Mouse (Mus musculus): Measurements from ENCODE around the gene Nsun6. TPM values are rescaled to one million over a fixed set of nuclear protein-coding genes. Genes with fewer than 3 reads are reported as not detected.

The Nsun6 gene
- polyA plus RNA-seq, 1 experiment from 2014 or later = 6.5 TPM

GRCm38 (mm10) chr2:15065447-15065846 is 10.6 kb upstream of the Nsun6 start:
- WGBS = 89% methylated on average over 2 of the region's 2 CpGs
- Histone ChIP-seq H3K9me3 (ENCODE audit: control insufficient read depth) (no peaks in the 10 kb centered on the region), H3K36me3 (ENCODE audit: control insufficient read depth, insufficient read depth) (peaks cover 17% of the 10 kb centered on the region; the same call in 1 of the 2 replicates), H3K9ac (ENCODE audit: low read depth, low read length) (no peak overlapping the region), H3K4me1 (replicated peaks; ENCODE audit: control insufficient read depth, insufficient read depth, low read length) (0 out of 2 replicates have a peak, but pooled peaks cover 11% of the 10 kb centered on the region), H3K27ac (ENCODE audit: low read depth, low read length) (no peak overlapping the region), H3K4me2 (replicated peaks; ENCODE audit: low read depth) (no peak overlapping the region), H3K4me3 (ENCODE audit: low read depth, low read length) (no peak overlapping the region), H3K27me3 (replicated peaks; ENCODE audit: control insufficient read depth, insufficient read depth, low read length) (no peaks in the 10 kb centered on the region)
- TF ChIP-seq CTCF (IDR thresholded peaks at IDR 0.05; ENCODE audit: low read depth) = no peak
- no peak for ATAC-seq

- ATAC-seq = no peak
- 63% methylated on average over 7 of the region's 7 CpGs for WGBS
Observed at GRCm38 (mm10) chr2:15064380-15065269, 9.8 kb upstream of the Nsun6 start.

GRCm38 (mm10) chr2:15063815-15064214 is 8.9 kb upstream of the Nsun6 start:
- no peak overlapping the region for H3K4me3 ChIP-seq (ENCODE audit: low read depth, low read length)
- H3K4me2 ChIP-seq (replicated peaks; ENCODE audit: low read depth) = no peak overlapping the region
- 66% methylated on average over 1 of the region's 1 CpGs for WGBS
- no peaks in the 10 kb centered on the region for H3K27me3 ChIP-seq (replicated peaks; ENCODE audit: control insufficient read depth, insufficient read depth, low read length)
- TF ChIP-seq CTCF (IDR thresholded peaks at IDR 0.05; ENCODE audit: low read depth) = no peak
- H3K9ac ChIP-seq (ENCODE audit: low read depth, low read length) = no peak overlapping the region
- no peaks in the 10 kb centered on the region for H3K9me3 ChIP-seq (ENCODE audit: control insufficient read depth)
- ATAC-seq = no peak
- H3K36me3 ChIP-seq (ENCODE audit: control insufficient read depth, insufficient read depth) = 0 out of 2 replicates have a peak, but pooled peaks cover 11% of the 10 kb centered on the region
- H3K27ac ChIP-seq (ENCODE audit: low read depth, low read length) = no peak overlapping the region
- 0 out of 2 replicates have a peak, but pooled peaks cover 11% of the 10 kb centered on the region for H3K4me1 ChIP-seq (replicated peaks; ENCODE audit: control insufficient read depth, insufficient read depth, low read length)

More at GRCm38 (mm10) chr2:15064380-15065269, 9.8 kb upstream of the Nsun6 start:
- H3K27me3 ChIP-seq (replicated peaks; ENCODE audit: control insufficient read depth, insufficient read depth, low read length) = no peaks in the 10 kb centered on the region
- H3K9me3 ChIP-seq (ENCODE audit: control insufficient read depth) = no peaks in the 10 kb centered on the region
- no peak overlapping the region for H3K27ac ChIP-seq (ENCODE audit: low read depth, low read length)
- no peak overlapping the region for H3K9ac ChIP-seq (ENCODE audit: low read depth, low read length)
- H3K36me3 ChIP-seq (ENCODE audit: control insufficient read depth, insufficient read depth) = peaks cover 11% of the 10 kb centered on the region; the same call in 1 of the 2 replicates
- H3K4me1 ChIP-seq (replicated peaks; ENCODE audit: control insufficient read depth, insufficient read depth, low read length) = 0 out of 2 replicates have a peak, but pooled peaks cover 11% of the 10 kb centered on the region
- no peak for TF ChIP-seq CTCF (IDR thresholded peaks at IDR 0.05; ENCODE audit: low read depth)
- no peak overlapping the region for H3K4me3 ChIP-seq (ENCODE audit: low read depth, low read length)
- H3K4me2 ChIP-seq (replicated peaks; ENCODE audit: low read depth) = no peak overlapping the region

- no peak for ATAC-seq
- no peak overlapping the region for H3K4me3 ChIP-seq (ENCODE audit: low read depth, low read length)
- H3K4me2 ChIP-seq (replicated peaks; ENCODE audit: low read depth) = no peak overlapping the region
- no peaks in the 10 kb centered on the region for H3K9me3 ChIP-seq (ENCODE audit: control insufficient read depth)
- H3K9ac ChIP-seq (ENCODE audit: low read depth, low read length) = no peak overlapping the region
- H3K36me3 ChIP-seq (ENCODE audit: control insufficient read depth, insufficient read depth) = no peaks in the 10 kb centered on the region
- WGBS = 82% methylated on average over 3 of the region's 3 CpGs
- H3K27me3 ChIP-seq (replicated peaks; ENCODE audit: control insufficient read depth, insufficient read depth, low read length) = no peaks in the 10 kb centered on the region
- 0 out of 2 replicates have a peak, but pooled peaks cover 17% of the 10 kb centered on the region for H3K4me1 ChIP-seq (replicated peaks; ENCODE audit: control insufficient read depth, insufficient read depth, low read length)
- no peak for TF ChIP-seq CTCF (IDR thresholded peaks at IDR 0.05; ENCODE audit: low read depth)
- H3K27ac ChIP-seq (ENCODE audit: low read depth, low read length) = no peak overlapping the region
Observed at GRCm38 (mm10) chr2:15060856-15061255, 6.0 kb upstream of the Nsun6 start.

- Histone ChIP-seq H3K4me3 (ENCODE audit: low read depth, low read length) (no peak overlapping the region), H3K4me2 (replicated peaks; ENCODE audit: low read depth) (no peak overlapping the region), H3K27ac (ENCODE audit: low read depth, low read length) (no peak overlapping the region), H3K27me3 (replicated peaks; ENCODE audit: control insufficient read depth, insufficient read depth, low read length) (no peaks in the 10 kb centered on the region), H3K9ac (ENCODE audit: low read depth, low read length) (no peak overlapping the region), H3K36me3 (ENCODE audit: control insufficient read depth, insufficient read depth) (no peaks in the 10 kb centered on the region), H3K9me3 (ENCODE audit: control insufficient read depth) (no peaks in the 10 kb centered on the region), H3K4me1 (replicated peaks; ENCODE audit: control insufficient read depth, insufficient read depth, low read length) (peaks cover 8% of the 10 kb centered on the region; the same call in 1 of the 2 replicates)
- TF ChIP-seq CTCF (IDR thresholded peaks at IDR 0.05; ENCODE audit: low read depth) = no peak
- WGBS = 72% methylated on average over 5 of the region's 5 CpGs
- ATAC-seq = no peak
Observed at GRCm38 (mm10) chr2:15058227-15058626, 3.4 kb upstream of the Nsun6 start.

- H3K27ac ChIP-seq (ENCODE audit: low read depth, low read length) = peak overlapping the region; percentile 85
- peak overlapping the region; percentile 71 for H3K9ac ChIP-seq (ENCODE audit: low read depth, low read length)
- ATAC-seq = 0 out of 2 replicates have a peak, but pooled peaks have one; percentile 11
- H3K36me3 ChIP-seq (ENCODE audit: control insufficient read depth, insufficient read depth) = no peaks in the 10 kb centered on the region
- peak overlapping the region; percentile 74 for H3K4me2 ChIP-seq (replicated peaks; ENCODE audit: low read depth)
- under 1% methylated on average over 15 of the region's 15 CpGs for WGBS
- no peaks in the 10 kb centered on the region for H3K9me3 ChIP-seq (ENCODE audit: control insufficient read depth)
- H3K27me3 ChIP-seq (replicated peaks; ENCODE audit: control insufficient read depth, insufficient read depth, low read length) = no peaks in the 10 kb centered on the region
- H3K4me3 ChIP-seq (ENCODE audit: low read depth, low read length) = peak overlapping the region; percentile 73
- H3K4me1 ChIP-seq (replicated peaks; ENCODE audit: control insufficient read depth, insufficient read depth, low read length) = peaks cover 8% of the 10 kb centered on the region; the same call in 1 of the 2 replicates
- TF ChIP-seq CTCF (IDR thresholded peaks at IDR 0.05; ENCODE audit: low read depth) = no peak
Observed at GRCm38 (mm10) chr2:15055741-15056151, 877 bp upstream of the Nsun6 start.
